Mouse (Mus musculus) forebrain, embryonic 13.5 days (tissue): ENCODE measurements at regions not wholly inside any gene's neighbourhood (a gene's known extent, or its start where the extent isn't known, plus 50 kb on each side); places are given as distances from the start of the nearest gene placed in this dataset.
A peak's percentile ranks its signal among the peaks of the same experiment; 100 is the strongest.

Experiments
- ATAC-seq: fragments of 200-750 bp; cut with Nextera tagmentation; 2 replicates; pipeline ENCODE4 v1.8.0; 2017
- H3K27ac ChIP-seq: fragments of 300-500 bp; sonication (generic); 2 replicates; pipeline ENCODE4 v1.5.1; 2015; ENCODE audit warnings: inconsistent platforms, mild to moderate bottlenecking, moderate library complexity
- H3K27me3 ChIP-seq: fragments of 300-500 bp; sonication (generic); 2 replicates; pipeline ENCODE4 v1.6.1; 2015; ENCODE audit warnings: mild to moderate bottlenecking, inconsistent platforms
- H3K36me3 ChIP-seq: fragments of 300-500 bp; sonication (generic); 2 replicates; pipeline ENCODE4 v1.6.1; 2015; ENCODE audit warnings: mild to moderate bottlenecking, inconsistent platforms; ENCODE audit not compliant: poor library complexity, severe bottlenecking
- H3K4me1 ChIP-seq: fragments of 300-500 bp; sonication (generic); 2 replicates; pipeline ENCODE4 v1.6.1; 2015; ENCODE audit warnings: inconsistent platforms
- H3K4me2 ChIP-seq: fragments of 300-500 bp; sonication (generic); 2 replicates; pipeline ENCODE4 v1.6.1; 2015; ENCODE audit warnings: inconsistent platforms, mild to moderate bottlenecking, moderate library complexity
- H3K4me3 ChIP-seq: fragments of 300-500 bp; sonication (generic); 2 replicates; pipeline ENCODE4 v1.5.1; 2015; ENCODE audit warnings: mild to moderate bottlenecking, inconsistent platforms
- H3K9ac ChIP-seq: fragments of 300-500 bp; sonication (generic); 2 replicates; pipeline ENCODE4 v1.6.1; 2015; ENCODE audit warnings: mild to moderate bottlenecking, inconsistent platforms
- H3K9me3 ChIP-seq: fragments of 300-500 bp; sonication (generic); replicated peaks from 2 replicates; pipeline ENCODE4 v1.6.1; 2016; ENCODE audit warnings: inconsistent platforms
- WGBS: fragments of 180-500 bp; shearing (Covaris S2); methylation state at CpG from one replicate; pipeline ENCODE4 v1.1.7; 2015; 5-methylcytosine and 5-hydroxymethylcytosine counted together

- H3K4me2 ChIP-seq, result no peak overlapping the region
- 78% methylated on average over 2 of the region's 2 CpGs for WGBS
- no peaks in the 10 kb centered on the region for H3K36me3 ChIP-seq
- no peaks in the 10 kb centered on the region for H3K9me3 ChIP-seq
- no peak overlapping the region for H3K4me3 ChIP-seq
- no peak for ATAC-seq
- H3K4me1 ChIP-seq, result no peaks in the 10 kb centered on the region
- no peak overlapping the region for H3K9ac ChIP-seq
- H3K27me3 ChIP-seq, result no peaks in the 10 kb centered on the region
- H3K27ac ChIP-seq, result no peak overlapping the region
These were observed 2118.7 kb downstream of the 9330182O14Rik start for GRCm38 (mm10) chr15:42252730-42253330.

- Histone ChIP-seq H3K36me3 (no peaks in the 10 kb centered on the region), H3K9me3 (no peaks in the 10 kb centered on the region), H3K4me2 (no peak overlapping the region), H3K4me1 (no peaks in the 10 kb centered on the region), H3K4me3 (no peak overlapping the region), H3K9ac (no peak overlapping the region), H3K27ac (no peak overlapping the region), H3K27me3 (no peaks in the 10 kb centered on the region)
- WGBS, result 82% methylated on average over 2 of the region's 2 CpGs
- no peak for ATAC-seq
These were observed 2122.2 kb downstream of the 9330182O14Rik start for GRCm38 (mm10) chr15:42256343-42256742.

- WGBS, result 84% methylated on average over 1 of the region's 1 CpGs
- ATAC-seq, result no peak
These were observed 2141.0 kb downstream of the 9330182O14Rik start for GRCm38 (mm10) chr15:42275117-42275516.

GRCm38 (mm10) chr15:42277247-42277646 lies 2143.1 kb downstream of the 9330182O14Rik start:
- ATAC-seq, result no peak
- H3K4me3 ChIP-seq, result no peak overlapping the region
- WGBS, result 77% methylated on average over 2 of the region's 2 CpGs
- no peaks in the 10 kb centered on the region for H3K4me1 ChIP-seq
- no peaks in the 10 kb centered on the region for H3K36me3 ChIP-seq
- H3K27ac ChIP-seq, result no peak overlapping the region
- H3K9ac ChIP-seq, result no peak overlapping the region
- H3K27me3 ChIP-seq, result no peaks in the 10 kb centered on the region
- no peak overlapping the region for H3K4me2 ChIP-seq
- no peaks in the 10 kb centered on the region for H3K9me3 ChIP-seq

More at GRCm38 (mm10) chr15:42275117-42275516, 2141.0 kb downstream of the 9330182O14Rik start:
- H3K36me3 ChIP-seq, result no peaks in the 10 kb centered on the region
- H3K27ac ChIP-seq, result no peak overlapping the region
- H3K9ac ChIP-seq, result no peak overlapping the region
- no peaks in the 10 kb centered on the region for H3K27me3 ChIP-seq
- H3K4me2 ChIP-seq, result no peak overlapping the region
- no peaks in the 10 kb centered on the region for H3K4me1 ChIP-seq
- H3K9me3 ChIP-seq, result no peaks in the 10 kb centered on the region
- no peak overlapping the region for H3K4me3 ChIP-seq

GRCm38 (mm10) chr15:42280810-42281209 lies 2146.6 kb downstream of the 9330182O14Rik start:
- no peaks in the 10 kb centered on the region for H3K9me3 ChIP-seq
- 96% methylated on average over 3 of the region's 3 CpGs for WGBS
- no peak overlapping the region for H3K27ac ChIP-seq
- H3K4me3 ChIP-seq, result no peak overlapping the region
- no peak for ATAC-seq
- no peak overlapping the region for H3K4me2 ChIP-seq
- no peaks in the 10 kb centered on the region for H3K4me1 ChIP-seq
- H3K27me3 ChIP-seq, result no peaks in the 10 kb centered on the region
- no peak overlapping the region for H3K9ac ChIP-seq
- H3K36me3 ChIP-seq, result no peaks in the 10 kb centered on the region

GRCm38 (mm10) chr15:42296406-42296805 lies 2162.2 kb downstream of the 9330182O14Rik start:
- H3K27ac ChIP-seq, result no peak overlapping the region
- ATAC-seq, result no peak
- H3K4me2 ChIP-seq, result no peak overlapping the region
- H3K9ac ChIP-seq, result no peak overlapping the region
- no peaks in the 10 kb centered on the region for H3K4me1 ChIP-seq
- no peaks in the 10 kb centered on the region for H3K9me3 ChIP-seq
- H3K27me3 ChIP-seq, result no peaks in the 10 kb centered on the region
- H3K4me3 ChIP-seq, result no peak overlapping the region
- WGBS, result 86% methylated on average over 4 of the region's 4 CpGs
- no peaks in the 10 kb centered on the region for H3K36me3 ChIP-seq

- Histone ChIP-seq H3K9ac (no peak overlapping the region), H3K4me1 (no peaks in the 10 kb centered on the region), H3K4me3 (no peak overlapping the region), H3K36me3 (no peaks in the 10 kb centered on the region), H3K4me2 (no peak overlapping the region), H3K27ac (no peak overlapping the region), H3K27me3 (no peaks in the 10 kb centered on the region), H3K9me3 (no peaks in the 10 kb centered on the region)
- no peak for ATAC-seq
These were observed 2163.3 kb downstream of the 9330182O14Rik start for GRCm38 (mm10) chr15:42297430-42297829.

- no peak for ATAC-seq
- Histone ChIP-seq H3K4me2 (no peak overlapping the region), H3K4me3 (no peak overlapping the region), H3K9me3 (no peaks in the 10 kb centered on the region), H3K27me3 (no peaks in the 10 kb centered on the region), H3K36me3 (no peaks in the 10 kb centered on the region), H3K9ac (no peak overlapping the region), H3K4me1 (no peaks in the 10 kb centered on the region), H3K27ac (no peak overlapping the region)
- WGBS, result 80% methylated on average over 1 of the region's 1 CpGs
These were observed 2167.8 kb downstream of the 9330182O14Rik start for GRCm38 (mm10) chr15:42301956-42302355.

- 83% methylated on average over 3 of the region's 3 CpGs for WGBS
- H3K36me3 ChIP-seq, result no peaks in the 10 kb centered on the region
- no peaks in the 10 kb centered on the region for H3K27me3 ChIP-seq
- no peak overlapping the region for H3K27ac ChIP-seq
- H3K4me3 ChIP-seq, result no peak overlapping the region
- no peak for ATAC-seq
- H3K4me1 ChIP-seq, result no peaks in the 10 kb centered on the region
- H3K9ac ChIP-seq, result no peak overlapping the region
- no peaks in the 10 kb centered on the region for H3K9me3 ChIP-seq
- no peak overlapping the region for H3K4me2 ChIP-seq
These were observed 2169.9 kb downstream of the 9330182O14Rik start for GRCm38 (mm10) chr15:42304097-42304496.

GRCm38 (mm10) chr15:42309586-42309985 lies 2175.4 kb downstream of the 9330182O14Rik start:
- ATAC-seq, result peak; percentile 83
- WGBS, result 64% methylated on average over 5 of the region's 5 CpGs

GRCm38 (mm10) chr15:42311166-42311565 lies 2177.0 kb downstream of the 9330182O14Rik start:
- Histone ChIP-seq H3K36me3 (no peaks in the 10 kb centered on the region), H3K9me3 (no peaks in the 10 kb centered on the region), H3K4me3 (no peak overlapping the region), H3K27ac (0 out of 2 replicates have a peak overlapping the region, but pooled peaks have one; percentile 35), H3K9ac (no peak overlapping the region), H3K4me2 (no peak overlapping the region), H3K4me1 (no peaks in the 10 kb centered on the region; the same call in 1 of the 2 replicates), H3K27me3 (no peaks in the 10 kb centered on the region)
- peak; percentile 57 for ATAC-seq
- 76% methylated on average over 4 of the region's 4 CpGs for WGBS

More at GRCm38 (mm10) chr15:42309586-42309985, 2175.4 kb downstream of the 9330182O14Rik start:
- Histone ChIP-seq H3K36me3 (no peaks in the 10 kb centered on the region), H3K9me3 (no peaks in the 10 kb centered on the region), H3K27me3 (no peaks in the 10 kb centered on the region), H3K27ac (no peak overlapping the region), H3K9ac (no peak overlapping the region), H3K4me3 (no peak overlapping the region), H3K4me1 (no peaks in the 10 kb centered on the region; the same call in 1 of the 2 replicates), H3K4me2 (no peak overlapping the region)

- Histone ChIP-seq H3K36me3 (no peaks in the 10 kb centered on the region), H3K9ac (no peak overlapping the region), H3K4me1 (peaks cover 3% of the 10 kb centered on the region), H3K27ac (no peak overlapping the region), H3K9me3 (no peaks in the 10 kb centered on the region), H3K4me2 (no peak overlapping the region), H3K4me3 (no peak overlapping the region), H3K27me3 (no peaks in the 10 kb centered on the region)
- WGBS, result 74% methylated on average over 1 of the region's 1 CpGs
- no peak for ATAC-seq
These were observed 2186.2 kb downstream of the 9330182O14Rik start for GRCm38 (mm10) chr15:42320349-42320748.

- ATAC-seq, result no peak
- no peaks in the 10 kb centered on the region for H3K36me3 ChIP-seq
- no peaks in the 10 kb centered on the region for H3K9me3 ChIP-seq
- H3K4me1 ChIP-seq, result peaks cover 6% of the 10 kb centered on the region
- H3K27ac ChIP-seq, result no peak overlapping the region
- no peak overlapping the region for H3K4me3 ChIP-seq
- H3K27me3 ChIP-seq, result no peaks in the 10 kb centered on the region
- no peak overlapping the region for H3K4me2 ChIP-seq
- WGBS, result 89% methylated on average over 1 of the region's 1 CpGs
- no peak overlapping the region for H3K9ac ChIP-seq
These were observed 2188.8 kb downstream of the 9330182O14Rik start for GRCm38 (mm10) chr15:42322940-42323339.
